Mouse (Mus musculus) bone marrow, adult 2 months (tissue): Measurements from ENCODE around the gene Nyap2.

Experiments
- CTCF ChIP-seq: fragments of 200-500 bp; IDR thresholded peaks from 2 replicates; pipeline ENCODE4 v1.5.1; 2011; ENCODE audit warnings: low read length, control low read depth; ENCODE audit not compliant: control insufficient read depth, insufficient read depth
- POLR2A ChIP-seq: fragments of 200-500 bp; IDR thresholded peaks from 2 replicates; pipeline ENCODE4 v1.6.1; 2011; ENCODE audit warnings: low read depth, mild to moderate bottlenecking, control low read depth, low read length, borderline replicate concordance; ENCODE audit not compliant: control insufficient read depth

DNA sequence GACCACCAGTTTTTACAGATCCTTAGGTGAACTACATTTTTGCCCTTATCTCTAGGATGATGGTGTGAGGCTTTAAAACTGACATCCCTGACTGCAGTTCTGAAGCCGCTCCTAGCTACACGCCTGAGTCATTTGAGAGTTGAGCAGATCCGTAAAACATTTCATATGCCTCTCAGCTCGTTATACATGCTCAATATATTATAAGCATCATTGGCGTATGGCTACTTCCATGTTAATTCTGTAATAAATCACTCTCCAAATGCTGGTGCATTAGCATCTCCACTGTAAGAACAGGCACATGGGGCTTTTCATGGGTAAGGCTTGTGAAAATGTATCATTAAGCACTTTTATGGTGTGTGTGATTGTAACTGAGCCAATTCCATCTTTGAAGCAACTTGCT, 18.4 kb upstream of the Nyap2 start:
- TF ChIP-seq CTCF (no peak), POLR2A (no peak)
